Mouse (Mus musculus): ENCODE results near the gene Fat3.

- TF ChIP-seq CTCF (IDR thresholded peaks at IDR 0.05; ENCODE audit: borderline replicate concordance, insufficient read depth, low read depth, low read length) (no peak), POLR2A (IDR thresholded peaks at IDR 0.05; ENCODE audit: borderline replicate concordance, insufficient read depth, low read length) (no peak)
Observed at GRCm38 (mm10) chr9:16297935-16298334, 203.2 kb downstream of the Fat3 start.

Measured in cerebellum, adult 2 months (tissue).